Mouse (Mus musculus) lung, postnatal 25 days (tissue): ENCODE measurements at regions not wholly inside any gene's neighbourhood (a gene's known extent, or its start where the extent isn't known, plus 50 kb on each side); places are given as distances from the start of the nearest gene placed in this dataset.

Experiments used
- DNase-seq: peaks from one replicate; pipeline ENCODE4 v3.0.0; 2022; ENCODE audit warnings: low spot score

GRCm38 (mm10) chr11:114165656-114166362 is 99.0 kb upstream of the Sdk2 start:
- DNase-seq: no peak

GRCm38 (mm10) chr11:114152716-114153115 is 85.9 kb upstream of the Sdk2 start:
- peak; percentile 13 for DNase-seq

GRCm38 (mm10) chr11:114146334-114146733 is 79.5 kb upstream of the Sdk2 start:
- DNase-seq: no peak

GRCm38 (mm10) chr11:114129270-114129669 is 62.4 kb upstream of the Sdk2 start:
- no peak for DNase-seq

GRCm38 (mm10) chr11:114128841-114129240 is 62.0 kb upstream of the Sdk2 start:
- DNase-seq: no peak

GRCm38 (mm10) chr11:114127426-114127825 is 60.6 kb upstream of the Sdk2 start:
- no peak for DNase-seq

- no peak for DNase-seq
Measured at GRCm38 (mm10) chr11:114122175-114122574, 55.3 kb upstream of the Sdk2 start.

- DNase-seq: no peak
Measured at GRCm38 (mm10) chr11:114119135-114119534, 52.3 kb upstream of the Sdk2 start.
